Mouse (Mus musculus) adrenal gland, adult 18-20 months (tissue): ENCODE measurements around the gene Acot6. TPM values are rescaled to one million over a fixed set of nuclear protein-coding genes. Genes with fewer than 3 reads are reported as not detected.
A peak's percentile ranks its signal among the peaks of the same experiment; 100 is the strongest.

Experiments
- DNase-seq, 2 experiments: peaks; one replicate each; pipeline ENCODE4 v3.0.0; 2021 to 2022; ENCODE audit warnings: low spot score in 2 of 2
- total RNA-seq, 2 experiments: library from RNA; stranded (reverse); gene quantifications; 1 replicate in 1 of 2; 2 replicates in 1 of 2; pipeline ENCODE4 v1.2.3; 2021

Gene Acot6
- total RNA-seq, 2 experiments from 2014 or later, result 3.4 to 5.4 TPM

GRCm38 (mm10) chr12:84151911-84152310 is 51.5 kb downstream of the Acot6 start:
- no peak for DNase-seq

GRCm38 (mm10) chr12:84152352-84153190 is 52.1 kb downstream of the Acot6 start:
- no peak for DNase-seq

- DNase-seq, result no peak
Observed at GRCm38 (mm10) chr12:84153414-84153813, 53.0 kb downstream of the Acot6 start.

- no peak for DNase-seq
Observed at GRCm38 (mm10) chr12:84154786-84155522, 54.5 kb downstream of the Acot6 start.

GRCm38 (mm10) chr12:84155523-84155871 is 55.0 kb downstream of the Acot6 start:
- no peak for DNase-seq

- no peak for DNase-seq
Observed at GRCm38 (mm10) chr12:84156210-84156609, 55.8 kb downstream of the Acot6 start.

- peak in 1 of 2 experiments; percentile 18 for DNase-seq
Observed at GRCm38 (mm10) chr12:84158156-84158555, 57.7 kb downstream of the Acot6 start.

- peak in 1 of 2 experiments; percentile 18 for DNase-seq
Observed at GRCm38 (mm10) chr12:84160491-84160890, 60.0 kb downstream of the Acot6 start.

Other genes with a start within 250 kb of the Acot6 start
- gene Numb, start 178.7 kb upstream of the Acot6 start, total RNA-seq, result 10 to 100 TPM; 51.9 to 57.5 TPM
- 10 to 100 TPM; 15.2 to 16.4 TPM for gene Riox1, start 150.0 kb upstream of the Acot6 start, total RNA-seq
- not detected for gene Heatr4, start 115.8 kb upstream of the Acot6 start, total RNA-seq
- gene Acot2, start 112.8 kb upstream of the Acot6 start, total RNA-seq, result 10 to 100 TPM; 19.2 to 38.5 TPM
- gene Acot1, start 91.2 kb upstream of the Acot6 start, total RNA-seq, result 10 to 100 TPM in 1 of 2 experiments, 1 to 10 TPM in 1; 8.5 to 12.6 TPM
- gene Acot4, start 62.3 kb upstream of the Acot6 start, total RNA-seq, result 1 to 10 TPM; 1.7 to 3.7 TPM
- gene Gm49366, start 61.7 kb upstream of the Acot6 start, total RNA-seq, result not detected
- 1 to 10 TPM in 1 of 2 experiments, not detected in 1; 1.3 TPM for gene Acot3, start 48.5 kb upstream of the Acot6 start, total RNA-seq
- under 1 TPM; 0.22 to 0.46 TPM for gene Acot5, start 31.3 kb upstream of the Acot6 start, total RNA-seq
- 10 to 100 TPM; 15.5 to 16.8 TPM for gene Dnal1, start 13.7 kb downstream of the Acot6 start, total RNA-seq
- gene Pnma1, start 47.8 kb downstream of the Acot6 start, total RNA-seq, result under 1 TPM; 0.26 to 0.36 TPM
- 10 to 100 TPM; 17.5 to 20.6 TPM for gene Elmsan1, start 118.2 kb downstream of the Acot6 start, total RNA-seq
- 100 to 1,000 TPM in 1 of 2 experiments, 10 to 100 TPM in 1; 82.5 to 110 TPM for gene Ptgr2, start 184.6 kb downstream of the Acot6 start, total RNA-seq
- gene Zfp410, start 216.2 kb downstream of the Acot6 start, total RNA-seq, result 10 to 100 TPM; 31.9 to 40.8 TPM